Mouse (Mus musculus) brain, embryonic 14.5 days (tissue): Measurements from ENCODE around the gene AC170998.1.

Experiments used
- CTCF ChIP-seq: fragments of 200-500 bp; IDR thresholded peaks from 2 replicates; pipeline ENCODE4 v1.5.1; 2012; ENCODE audit warnings: inconsistent platforms, mild to moderate bottlenecking, moderate library complexity, borderline replicate concordance; ENCODE audit not compliant: insufficient read depth, insufficient read length; ENCODE audit errors: extremely low read depth
- POLR2A ChIP-seq: fragments of 200-500 bp; IDR thresholded peaks from 2 replicates; pipeline ENCODE4 v1.6.1; 2012; ENCODE audit warnings: mild to moderate bottlenecking, inconsistent platforms, borderline replicate concordance; ENCODE audit not compliant: poor library complexity, insufficient read depth, insufficient read length, severe bottlenecking; ENCODE audit errors: extremely low read depth

GRCm38 (mm10) chr17:28707136-28707627 lies 18.7 kb upstream of the AC170998.1 start:
- no peak for TF ChIP-seq CTCF
- TF ChIP-seq POLR2A: no peak
